Mouse (Mus musculus) small intestine, adult 2 months (tissue): Measurements from ENCODE around the gene Iqcn.

Source experiments
- CTCF ChIP-seq: fragments of 200-500 bp; IDR thresholded peaks from 2 replicates; pipeline ENCODE4 v1.5.1; 2012; ENCODE audit warnings: low read depth, mild to moderate bottlenecking, control low read depth, inconsistent platforms, low read length, moderate library complexity, mixed read lengths; ENCODE audit not compliant: insufficient replicate concordance, insufficient read length; ENCODE audit errors: extremely low read depth
- POLR2A ChIP-seq: fragments of 200-500 bp; IDR thresholded peaks from 2 replicates; pipeline ENCODE4 v1.6.1; 2012; ENCODE audit warnings: low read depth, mild to moderate bottlenecking, control low read depth, inconsistent platforms, low read length, moderate library complexity

GRCm38 (mm10) chr8:70671615-70672324 lies 31.5 kb upstream of the Iqcn start:
- TF ChIP-seq CTCF (no peak), POLR2A (no peak)
